Mouse (Mus musculus): ENCODE measurements around the gene Ppp2r2d.

Ppp2r2d gene

DNA sequence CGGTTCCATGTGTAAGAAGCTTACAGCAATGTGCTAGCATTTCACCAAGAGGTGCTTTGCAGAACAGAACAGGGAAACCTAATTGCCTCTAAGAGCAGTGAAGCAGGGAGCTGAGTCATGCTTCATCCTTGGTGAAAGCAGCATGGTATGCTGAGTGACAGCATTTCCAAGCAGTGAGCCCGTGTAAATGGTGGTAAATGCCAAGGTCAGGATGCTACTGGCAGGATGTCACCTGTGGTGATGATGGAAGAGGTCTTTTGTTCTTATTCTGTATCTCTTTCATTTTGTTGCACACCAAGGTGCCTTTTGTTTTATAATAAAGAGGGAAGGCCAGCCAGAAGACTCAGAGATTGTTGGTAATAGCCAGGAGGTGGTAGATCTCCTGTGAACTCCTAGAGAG lies 10.8 kb downstream of the Ppp2r2d start:
- DNase-seq (ENCODE audit: low spot score), result peak; percentile 32

DNA sequence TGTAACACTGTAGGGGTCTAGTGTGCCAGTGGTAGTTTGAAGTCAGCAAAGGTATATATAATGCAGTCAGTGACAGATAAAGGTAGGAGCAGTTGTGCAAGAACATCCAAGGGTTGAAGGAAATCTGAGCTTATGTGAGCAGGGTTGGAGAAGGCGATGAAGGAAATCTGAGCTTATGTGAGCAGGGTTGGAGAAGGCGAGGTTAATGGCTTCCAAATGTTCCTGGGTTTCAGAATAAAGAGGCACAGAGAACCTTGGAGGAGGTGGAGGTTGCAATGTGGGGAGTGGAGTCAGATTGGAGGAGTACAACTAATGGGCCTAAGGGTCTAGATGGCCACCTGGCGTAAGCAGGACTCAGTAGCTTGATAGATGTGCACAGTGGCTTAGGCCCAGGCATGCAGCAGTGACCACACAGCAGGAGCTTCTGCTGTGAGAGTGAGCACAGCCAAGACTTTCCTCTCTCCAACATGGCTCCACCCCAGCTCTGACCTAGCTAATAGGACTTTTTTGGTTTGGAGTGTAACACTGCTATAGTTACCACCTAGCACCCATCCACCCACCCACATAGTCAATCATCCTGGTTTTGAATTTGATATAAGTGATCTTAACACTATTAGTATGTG lies 18.2 kb downstream of the Ppp2r2d start:
- DNase-seq (ENCODE audit: low spot score), result no peak

DNA sequence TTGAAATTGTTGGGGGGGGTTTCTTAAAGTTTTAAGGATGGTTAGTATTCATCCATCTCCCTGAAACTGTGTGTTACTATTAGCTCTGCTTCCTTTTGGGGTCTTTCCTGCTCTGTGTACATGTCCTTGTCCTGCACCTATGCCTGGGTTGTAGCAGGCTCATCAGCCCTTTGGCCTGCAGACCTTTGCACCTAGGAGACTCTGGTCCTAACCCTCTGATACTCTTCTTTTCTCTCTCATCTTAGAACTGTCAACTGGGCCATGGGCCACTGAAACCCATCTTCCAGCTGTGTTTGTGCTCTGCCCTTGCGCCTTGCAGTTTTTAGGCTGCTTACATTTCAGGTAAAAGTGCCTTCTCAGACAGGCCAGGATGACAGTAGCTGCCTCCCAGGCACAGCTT lies 18.9 kb downstream of the Ppp2r2d start:
- DNase-seq (ENCODE audit: low spot score), result no peak

DNA sequence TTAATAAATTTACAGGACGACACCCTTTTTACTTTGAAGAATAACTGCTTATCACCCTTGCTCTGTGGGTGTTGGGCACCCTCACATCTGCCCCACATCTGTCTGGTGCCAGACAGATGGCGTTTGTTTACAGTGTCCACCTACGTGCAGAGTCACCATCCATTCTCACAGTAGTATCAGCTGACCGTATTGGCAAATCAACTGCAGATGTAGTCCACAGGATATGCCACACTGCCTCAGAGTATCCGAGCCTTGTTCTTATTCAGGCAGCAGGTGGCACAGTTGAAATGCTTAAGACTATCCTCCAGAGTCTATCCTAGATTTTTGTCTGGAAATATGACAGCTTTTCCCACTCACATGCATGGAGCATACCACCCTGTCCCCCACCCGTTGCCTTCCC lies 21.4 kb downstream of the Ppp2r2d start:
- DNase-seq (ENCODE audit: low spot score), result no peak

DNA sequence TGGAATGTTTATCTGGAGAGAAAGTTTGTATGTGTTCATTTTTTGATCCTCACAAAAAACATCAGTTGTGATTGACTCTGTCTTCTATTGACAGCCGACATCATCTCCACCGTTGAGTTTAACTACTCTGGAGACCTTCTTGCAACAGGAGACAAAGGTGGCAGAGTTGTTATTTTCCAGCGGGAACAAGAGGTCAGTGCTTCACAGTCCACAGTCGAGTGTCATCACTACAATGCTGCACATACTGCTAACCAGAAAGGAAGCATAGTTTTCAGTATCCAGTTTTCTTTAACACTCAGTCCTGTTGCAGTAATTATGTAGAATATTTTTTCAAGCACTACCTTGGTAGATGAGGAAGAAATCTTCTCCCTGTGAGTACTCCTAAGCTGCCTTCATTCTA lies 22.4 kb downstream of the Ppp2r2d start:
- DNase-seq (ENCODE audit: low spot score), result no peak

DNA sequence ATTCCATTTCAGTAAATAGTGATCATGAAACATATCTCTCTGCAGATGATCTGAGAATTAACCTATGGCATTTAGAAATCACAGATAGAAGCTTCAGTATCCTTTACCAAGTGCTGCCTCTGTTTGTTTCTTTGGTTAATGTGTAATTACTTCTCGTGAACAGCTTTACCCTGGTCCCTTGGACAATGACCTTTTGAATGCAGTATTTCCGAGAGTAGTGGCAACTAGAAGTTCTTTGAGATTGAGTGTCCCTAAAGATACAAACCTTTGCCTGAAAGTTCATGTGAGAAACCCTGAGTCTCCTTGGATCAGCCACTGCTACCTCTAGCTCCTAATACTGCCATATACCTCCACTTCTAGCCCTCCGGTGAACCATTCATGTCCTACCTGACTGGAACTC lies 27.1 kb downstream of the Ppp2r2d start:
- no peak for DNase-seq (ENCODE audit: low spot score)

DNA sequence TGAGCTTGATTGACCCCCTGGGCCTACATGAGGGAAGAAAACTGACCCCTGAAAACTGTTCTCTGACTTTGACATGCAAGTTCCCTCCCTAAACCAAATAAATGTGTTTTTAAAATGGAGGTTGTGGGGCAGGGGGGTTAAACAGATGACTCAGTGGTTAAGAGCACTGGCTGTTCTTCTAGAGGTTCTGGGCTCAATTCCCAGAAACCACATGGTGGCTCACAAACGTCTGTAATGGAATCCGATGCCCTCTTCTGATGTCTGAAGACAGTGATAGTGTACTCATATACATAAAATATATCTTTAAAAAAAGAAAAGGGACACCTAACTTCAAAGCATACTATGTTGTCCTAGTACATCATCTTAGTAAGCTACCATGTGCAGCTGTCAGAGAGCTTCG lies 29.2 kb downstream of the Ppp2r2d start:
- no peak for DNase-seq (ENCODE audit: low spot score)

DNA sequence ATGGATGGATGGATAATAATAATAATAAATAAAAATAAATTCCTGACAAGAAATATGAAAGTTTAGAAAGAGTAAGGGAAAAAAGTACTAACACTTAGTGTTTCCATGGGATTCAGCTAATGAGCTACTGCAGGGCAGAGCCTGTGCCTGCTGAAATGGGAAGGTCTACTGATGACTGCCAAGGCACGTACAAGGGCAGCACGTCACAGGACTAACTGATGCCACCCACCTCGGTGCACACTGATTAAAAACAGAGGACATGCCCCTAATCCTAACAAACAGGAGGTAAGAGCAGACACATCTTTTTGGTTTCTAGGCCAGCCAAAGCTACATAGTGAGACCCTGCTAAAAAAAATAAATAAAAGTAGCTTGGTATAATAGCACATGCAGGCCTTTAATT lies 37.8 kb downstream of the Ppp2r2d start:
- no peak for DNase-seq (ENCODE audit: low spot score)

DNA sequence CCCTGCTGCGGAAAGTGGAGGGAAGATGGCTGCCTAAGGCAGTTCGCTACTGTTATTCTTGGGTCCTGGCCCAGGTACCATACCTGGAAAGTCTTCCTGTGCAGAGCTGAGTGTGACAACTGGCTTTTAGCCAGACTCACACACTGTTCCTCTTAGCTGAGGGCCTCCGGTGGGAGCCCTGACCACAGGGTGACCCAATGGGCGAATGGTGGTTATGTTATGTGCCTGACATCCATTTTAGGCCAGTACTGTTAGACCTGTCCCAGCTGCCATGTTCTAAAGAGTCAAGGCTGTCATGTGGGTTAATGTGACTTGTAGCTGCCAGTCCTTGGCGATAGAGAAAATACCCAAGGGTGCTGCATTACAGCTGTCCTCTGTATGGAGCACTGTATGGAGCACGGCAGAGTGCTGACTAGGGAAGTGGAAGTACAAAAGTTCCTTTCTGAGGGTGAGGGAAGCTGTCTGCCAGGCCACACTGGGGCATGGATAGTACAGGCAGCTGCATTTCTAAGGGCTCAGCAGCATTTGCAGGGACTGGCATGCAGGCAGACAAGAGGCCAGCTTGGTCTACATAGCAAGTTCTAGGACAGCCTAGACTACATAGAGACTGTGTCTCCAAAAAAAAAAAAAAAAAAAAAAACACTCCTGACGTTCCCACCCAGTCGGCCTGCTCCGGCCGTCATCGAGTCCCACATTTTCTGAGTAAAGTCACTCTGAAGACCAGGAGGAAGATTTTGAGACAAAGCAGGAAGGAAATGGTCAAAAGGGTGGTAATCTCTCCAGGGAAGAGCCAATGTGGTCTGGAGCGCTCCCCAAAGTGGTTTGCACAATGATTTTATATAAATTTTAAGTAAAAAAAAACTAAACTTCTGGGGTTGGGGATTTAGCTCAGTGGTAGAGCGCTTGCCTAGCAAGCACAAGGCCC lies 39.7 kb downstream of the Ppp2r2d start:
- no peak for DNase-seq (ENCODE audit: low spot score)

DNA sequence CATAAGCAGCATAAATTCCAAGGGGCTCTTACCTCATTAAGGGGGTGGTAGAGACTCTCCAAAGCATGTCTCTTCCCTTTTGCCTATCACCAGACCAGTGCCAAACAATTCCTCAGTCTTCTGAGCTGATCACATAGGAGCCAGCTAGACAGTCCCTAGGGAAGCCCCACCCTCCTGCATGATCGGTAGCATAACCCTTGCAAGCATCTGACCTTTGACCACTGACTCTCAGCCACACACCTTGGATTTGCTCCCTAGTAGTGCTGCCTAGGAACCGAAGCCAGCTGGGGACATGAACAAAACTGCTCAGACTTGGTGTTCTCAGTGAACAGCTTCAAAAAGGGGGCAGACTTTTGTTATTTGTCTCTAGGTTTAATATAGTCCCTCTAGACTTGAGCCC lies 52.2 kb downstream of the Ppp2r2d start:
- DNase-seq (ENCODE audit: low spot score), result no peak

DNA sequence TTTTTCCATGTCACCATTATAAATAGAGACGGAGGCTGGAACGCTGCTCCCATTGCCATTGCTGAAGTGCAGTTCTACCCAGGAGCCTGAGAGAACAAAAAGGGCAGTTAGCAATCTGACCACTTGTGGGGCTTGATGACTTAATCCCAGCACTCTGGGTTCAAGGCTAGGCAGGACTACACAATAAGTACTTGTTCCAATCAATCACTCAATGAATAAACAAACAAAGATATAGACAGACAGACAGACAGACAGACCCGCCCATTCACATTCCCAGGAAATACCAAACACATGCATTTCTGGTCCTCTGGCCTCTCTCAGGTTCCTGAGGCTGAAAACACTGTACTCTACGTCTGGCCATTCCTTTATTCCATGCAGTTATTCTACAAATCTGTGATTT lies 52.9 kb downstream of the Ppp2r2d start:
- no peak for DNase-seq (ENCODE audit: low spot score)

DNA sequence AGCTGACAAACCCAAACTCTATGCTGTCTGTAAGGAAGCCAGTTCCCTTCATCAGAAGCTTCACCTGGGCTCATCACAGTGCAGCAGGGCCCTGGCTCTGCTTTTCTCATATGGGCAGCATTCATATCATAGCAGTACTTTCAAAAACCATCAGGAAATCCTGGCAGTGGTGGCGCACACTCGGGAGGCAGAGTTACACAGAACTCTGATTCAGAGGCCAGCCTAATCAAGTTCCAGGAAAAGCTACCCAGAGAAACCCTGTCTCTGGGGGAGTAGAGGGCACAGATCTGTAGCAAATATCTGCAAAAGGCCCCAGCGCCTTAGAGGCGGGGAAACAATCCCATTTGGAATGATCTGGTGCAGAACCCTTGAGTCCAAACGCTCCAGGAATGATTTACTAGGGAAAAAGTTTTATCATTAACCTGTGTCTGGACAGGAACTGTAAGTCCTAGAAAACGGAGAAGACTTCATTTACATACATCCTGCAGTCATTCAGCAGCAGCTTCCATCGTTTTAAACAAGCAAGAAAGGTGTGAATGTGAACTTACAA lies 58.1 kb downstream of the Ppp2r2d start:
- no peak for DNase-seq (ENCODE audit: low spot score)

DNA sequence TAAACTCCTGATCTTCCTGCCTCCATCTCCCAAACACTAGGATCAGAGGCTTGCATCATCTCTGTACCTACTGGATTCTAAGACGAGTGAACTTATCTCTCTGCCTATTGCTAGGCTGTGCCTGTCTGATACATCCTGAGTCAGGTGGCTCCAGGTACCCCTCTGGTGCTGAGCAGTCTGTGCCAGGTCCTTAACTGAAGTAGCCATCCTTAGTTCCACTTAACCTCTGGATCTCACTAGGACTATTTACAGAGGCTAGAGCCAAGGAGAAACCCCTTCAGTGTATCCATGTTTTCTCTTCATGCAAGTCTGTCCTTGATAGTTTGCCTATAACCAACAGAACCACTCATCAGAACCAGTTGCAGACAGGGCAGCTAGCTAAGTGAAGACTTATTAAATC lies 60.6 kb downstream of the Ppp2r2d start:
- no peak for DNase-seq (ENCODE audit: low spot score)

DNA sequence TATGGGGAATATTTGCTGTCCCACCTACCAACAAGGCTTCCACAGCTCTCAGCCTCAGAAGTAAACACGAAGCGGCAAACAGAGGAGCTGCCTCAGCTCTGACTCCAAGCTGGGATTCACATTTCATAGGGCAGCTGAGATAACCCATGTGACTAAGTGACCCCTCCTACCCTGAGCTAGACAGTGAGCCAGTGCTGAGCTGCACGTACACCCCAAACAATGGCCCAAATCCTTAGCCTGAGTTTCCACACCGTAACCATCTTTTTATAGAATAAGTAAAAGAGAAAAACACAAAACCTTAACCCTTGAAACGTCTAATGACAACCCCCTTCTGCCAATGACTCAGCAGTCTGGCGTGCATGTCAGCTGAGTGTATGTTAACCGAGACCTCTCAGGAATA lies 61.2 kb downstream of the Ppp2r2d start:
- peak; percentile 45 for DNase-seq (ENCODE audit: low spot score)

DNA sequence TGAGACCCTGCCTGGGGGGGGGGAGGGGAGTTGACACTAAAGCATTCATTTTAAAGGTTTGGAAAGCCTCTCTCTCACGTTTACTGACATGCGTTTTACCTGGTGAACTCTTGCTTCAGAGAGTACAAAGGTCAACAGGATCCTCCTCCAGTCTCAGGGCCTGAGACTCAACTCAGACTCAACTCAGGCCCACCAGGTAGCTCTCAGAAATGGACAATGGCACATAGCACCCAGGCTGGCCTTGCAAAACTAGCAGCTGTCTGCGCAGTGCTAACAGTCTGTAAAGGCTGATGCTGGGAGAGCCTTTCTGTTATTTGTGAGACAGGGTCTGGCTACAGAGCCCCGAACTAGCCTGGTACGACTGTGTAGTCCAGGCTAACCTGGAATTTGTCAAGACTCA lies 62.1 kb downstream of the Ppp2r2d start:
- DNase-seq (ENCODE audit: low spot score), result no peak

DNA sequence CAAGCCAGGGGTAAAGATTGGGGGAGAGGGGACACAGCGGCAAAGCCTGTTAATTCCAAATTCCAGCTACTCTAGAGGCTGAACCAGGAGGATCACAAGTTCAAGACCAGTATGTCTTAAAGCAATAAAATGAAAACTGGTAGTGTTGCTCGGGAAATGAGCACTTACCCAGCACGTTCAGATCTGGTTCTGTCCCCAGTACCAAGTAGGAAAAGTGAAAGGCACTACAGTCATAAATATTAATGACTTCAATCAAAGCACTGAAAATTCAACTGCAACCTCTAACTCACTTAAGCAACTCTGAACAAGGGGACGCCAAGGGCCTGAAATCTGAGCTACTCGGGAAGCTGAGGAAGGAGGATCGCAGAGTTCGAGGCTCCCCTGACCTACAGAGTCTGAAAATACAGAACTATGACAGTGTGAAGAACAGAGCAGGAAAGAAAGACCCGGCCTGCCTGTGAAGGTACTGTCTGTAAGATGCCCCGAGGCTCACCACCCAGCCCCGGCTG lies 62.9 kb downstream of the Ppp2r2d start:
- peak; percentile 31 for DNase-seq (ENCODE audit: low spot score)

DNA sequence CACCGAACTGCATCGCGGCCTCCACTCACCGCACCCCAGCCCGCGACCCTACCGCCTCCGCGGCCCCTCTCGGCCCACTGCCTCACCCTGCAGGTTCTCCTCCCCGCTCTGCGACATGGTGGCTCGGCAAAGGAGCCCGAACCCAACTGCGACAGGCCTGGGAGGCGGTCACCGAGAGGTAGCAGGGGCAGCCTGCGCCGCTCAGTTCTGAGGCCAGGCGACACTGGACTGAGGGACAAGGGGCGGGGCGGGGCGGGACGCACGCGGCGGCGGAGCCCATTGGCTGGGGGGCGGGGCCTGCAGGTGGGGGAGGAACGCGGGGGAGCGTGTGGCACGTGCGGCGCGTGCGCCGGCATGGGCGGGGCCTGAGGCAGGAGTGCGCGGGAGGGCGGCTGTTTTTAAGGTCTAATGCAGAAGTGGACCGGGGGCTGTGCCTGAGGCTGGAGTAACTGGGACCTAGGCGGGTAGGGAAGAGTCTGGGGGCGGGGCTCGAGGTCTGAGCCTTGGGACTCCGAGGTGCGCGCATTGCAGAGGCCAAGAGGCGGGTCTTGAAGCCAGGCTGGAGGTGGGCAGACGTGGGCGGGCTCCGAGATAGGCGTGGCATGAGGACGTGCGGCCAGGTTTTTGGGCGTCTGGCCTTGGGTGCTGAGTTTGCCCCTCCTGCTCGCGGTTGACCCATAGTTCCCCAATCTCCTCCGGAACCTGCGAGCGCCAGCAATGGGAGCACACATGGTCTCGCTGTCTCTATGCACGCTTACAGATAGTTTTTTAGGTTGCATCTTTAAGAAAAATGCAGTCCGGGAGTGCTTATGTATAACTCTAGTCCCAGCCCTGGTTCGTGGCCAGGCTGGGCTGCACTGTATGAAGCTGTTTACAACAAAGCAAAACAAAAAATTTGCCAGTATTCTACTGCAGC lies 63.7 kb downstream of the Ppp2r2d start, which contains the start of gene Bnip3:
Gene Bnip3, minus strand, starts transcription at position 243 of the 916 bp plus-strand sequence.
- DNase-seq (ENCODE audit: low spot score), result peak; percentile 97

DNA sequence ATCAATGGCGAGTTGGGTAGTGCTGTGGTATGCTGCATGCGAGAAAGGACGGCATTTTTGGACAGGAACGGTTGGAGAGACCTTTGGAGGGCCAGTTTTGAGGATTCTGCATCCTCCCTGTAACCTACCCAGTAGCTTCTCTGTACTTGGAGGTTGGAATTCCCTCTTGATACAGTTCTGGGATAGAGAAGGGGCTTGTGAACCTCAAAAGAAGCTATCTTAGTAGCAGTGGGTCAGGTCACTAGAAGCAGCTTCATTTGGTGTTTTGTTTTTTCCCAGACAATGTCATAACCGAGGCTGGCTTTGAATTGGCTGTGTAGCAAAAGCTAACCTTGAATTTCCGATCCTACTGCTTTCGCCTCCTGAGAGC lies 64.3 kb downstream of the Ppp2r2d start:
- no peak for DNase-seq (ENCODE audit: low spot score)

DNA sequence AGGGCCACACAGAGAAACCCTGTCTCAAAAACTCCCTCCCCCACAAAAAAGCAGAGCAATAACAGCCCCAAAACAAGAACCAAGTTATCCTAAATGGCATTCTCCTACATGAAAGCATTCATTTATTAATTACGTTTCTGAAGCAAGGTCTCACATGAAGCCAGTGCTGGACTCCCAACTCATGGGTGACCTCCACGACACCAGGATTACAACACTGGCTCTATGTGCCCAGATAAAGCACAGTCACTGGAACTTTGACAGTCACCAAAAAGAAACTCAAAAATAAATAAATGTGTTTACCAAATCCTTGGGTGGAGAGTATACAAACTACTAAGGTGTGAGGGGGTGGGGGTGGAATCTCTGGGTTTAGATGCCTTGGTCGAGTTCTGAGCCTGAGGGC lies 67.7 kb downstream of the Ppp2r2d start:
- DNase-seq (ENCODE audit: low spot score), result no peak

DNA sequence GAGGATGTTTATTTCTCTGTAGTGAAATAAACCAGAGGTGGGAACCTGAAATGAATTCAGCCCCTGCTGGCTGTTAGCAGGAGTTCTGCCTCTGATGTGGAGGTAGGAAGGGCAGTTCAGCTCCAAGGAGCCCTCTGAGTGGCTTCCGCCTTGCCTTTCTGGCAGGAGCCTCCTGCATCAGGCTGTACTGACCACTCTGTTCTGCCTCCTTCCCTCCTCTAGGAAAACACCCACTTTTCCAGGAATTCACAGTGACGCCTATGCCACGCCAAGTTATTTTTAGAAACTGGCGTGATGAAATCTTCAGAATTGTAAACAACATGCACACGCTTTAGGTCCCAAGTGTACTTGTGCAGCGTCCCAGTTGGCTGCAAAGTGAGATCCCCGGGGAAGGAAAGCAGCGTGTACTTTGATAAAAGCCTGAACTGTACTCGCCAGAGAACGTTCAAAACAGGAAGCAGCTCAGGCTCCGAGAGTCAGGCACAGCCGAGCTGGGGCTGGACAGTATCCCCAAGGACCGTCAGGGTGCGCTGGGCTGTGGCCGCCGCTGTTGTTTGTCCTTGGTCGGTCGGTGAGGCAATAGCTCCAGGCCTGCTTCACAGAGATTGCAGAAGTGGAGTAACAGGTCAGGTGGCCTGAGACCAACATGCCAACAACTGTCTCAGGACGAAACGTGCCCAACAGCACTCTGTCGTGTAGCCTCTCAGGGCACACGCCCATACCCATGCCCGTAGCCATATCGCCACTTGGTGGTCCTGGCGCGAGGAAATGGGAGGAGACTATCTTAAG lies 73.5 kb downstream of the Ppp2r2d start:
- peak; percentile 80 for DNase-seq (ENCODE audit: low spot score)

DNA sequence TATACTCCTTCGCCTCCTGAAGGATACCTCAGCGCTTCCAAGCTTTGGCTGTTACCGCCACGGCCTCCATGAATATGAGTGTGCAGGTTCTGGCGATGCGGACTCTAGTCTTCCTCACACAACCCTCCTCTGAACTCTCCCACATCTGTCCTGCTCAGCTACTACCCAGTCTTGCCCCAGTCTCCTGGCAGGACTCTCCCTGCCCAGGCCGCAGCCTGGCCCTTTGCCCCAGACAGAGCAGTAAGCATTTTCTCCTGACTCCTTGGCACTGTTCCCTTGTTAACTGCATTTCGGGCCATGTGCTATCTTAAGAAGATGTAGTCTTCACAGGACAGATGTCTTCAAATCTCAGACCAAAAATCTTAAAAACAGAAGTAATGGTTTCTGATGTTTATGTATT lies 75.7 kb downstream of the Ppp2r2d start:
- DNase-seq (ENCODE audit: low spot score), result peak; percentile 51
